Mouse (Mus musculus): Measurements from ENCODE around the gene Klhl22. TPM values are rescaled to one million over a fixed set of nuclear protein-coding genes. Genes with fewer than 3 reads are reported as not detected.
A peak's percentile ranks its signal among the peaks of the same experiment; 100 is the strongest.

The Klhl22 gene
- polyA plus RNA-seq, 1 experiment: 107 TPM

DNA sequence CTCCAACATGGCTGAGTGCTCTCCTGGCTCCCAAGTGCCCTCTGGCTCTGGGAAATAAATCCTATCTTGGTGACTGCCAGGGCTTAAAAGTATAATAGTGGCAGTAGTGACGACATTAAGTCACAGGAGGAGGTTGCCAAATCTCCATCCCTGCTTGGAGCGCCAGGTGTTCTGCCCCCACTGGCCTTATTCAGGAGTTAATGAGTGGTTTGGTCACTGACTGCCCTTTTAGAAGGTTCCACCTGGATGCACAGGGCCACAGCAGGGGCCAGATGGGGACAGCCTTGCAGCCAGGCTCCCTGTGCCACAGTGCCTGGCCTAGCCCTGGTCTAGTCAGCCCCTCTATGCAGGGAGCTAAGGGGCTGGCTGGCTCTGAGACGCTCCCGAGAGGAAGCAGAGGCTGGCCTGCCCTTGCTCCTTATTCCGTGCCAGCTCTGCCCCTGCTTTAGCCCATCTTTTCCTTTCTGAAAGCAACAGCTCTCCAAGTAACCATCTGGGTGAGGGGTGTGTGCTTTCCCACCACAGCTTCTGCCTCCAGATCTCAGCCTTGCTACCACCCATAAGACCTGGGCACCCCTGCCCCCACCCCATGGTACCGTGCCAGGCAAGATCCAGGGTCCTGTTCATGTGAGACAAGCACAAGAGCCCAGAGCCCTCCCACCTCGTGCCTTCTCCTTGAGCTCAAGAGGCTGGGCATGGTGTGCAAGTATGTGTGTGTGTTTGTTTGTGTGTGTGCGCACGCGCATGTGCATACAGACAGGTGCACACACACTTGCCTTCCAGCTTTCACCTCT, 71.2 kb downstream of the Klhl22 start:
- TF ChIP-seq REST (IDR thresholded peaks at IDR 0.05; ENCODE audit: insufficient read depth, insufficient read length): no peak
- TF ChIP-seq MAX (IDR thresholded peaks at IDR 0.05; ENCODE audit: low read depth): no peak
- TF ChIP-seq MYOD1 (IDR thresholded peaks at IDR 0.05; ENCODE audit: control insufficient read depth in 1 of 3, insufficient read length in 2 of 3, low read depth in 2 of 3): no peak
- TF ChIP-seq USF1 (IDR thresholded peaks at IDR 0.05; ENCODE audit: low read depth): no peak
- TF ChIP-seq CEBPB (IDR thresholded peaks at IDR 0.05; ENCODE audit: insufficient read depth, poor library complexity, severe bottlenecking): no peak
- TF ChIP-seq TCF12 (IDR thresholded peaks at IDR 0.05; ENCODE audit: insufficient read depth, poor library complexity, severe bottlenecking): no peak
- TF ChIP-seq POLR2AphosphoS2 (IDR thresholded peaks at IDR 0.05; ENCODE audit: insufficient read length, low read depth): no peak
- no peak for TF ChIP-seq MYOG (IDR thresholded peaks at IDR 0.05; ENCODE audit: control insufficient read depth in 1 of 3, insufficient read depth in 1 of 3, insufficient read length in 2 of 3, low read depth in 2 of 3)
- TF ChIP-seq POLR2A (IDR thresholded peaks at IDR 0.05; ENCODE audit: insufficient read length, low read depth): no peak
- TF ChIP-seq E2F4 (IDR thresholded peaks at IDR 0.05; ENCODE audit: insufficient read depth): no peak
- TF ChIP-seq SRF (IDR thresholded peaks at IDR 0.05; ENCODE audit: control insufficient read depth, insufficient read length, low read depth): no peak
- TF ChIP-seq TCF3 (IDR thresholded peaks at IDR 0.05; ENCODE audit: insufficient read length, low read depth): no peak
- peaks cover 66% of the 10 kb centered on the region for H3K27me3 ChIP-seq (ENCODE audit: control insufficient read depth, insufficient read depth, insufficient read length)

DNA sequence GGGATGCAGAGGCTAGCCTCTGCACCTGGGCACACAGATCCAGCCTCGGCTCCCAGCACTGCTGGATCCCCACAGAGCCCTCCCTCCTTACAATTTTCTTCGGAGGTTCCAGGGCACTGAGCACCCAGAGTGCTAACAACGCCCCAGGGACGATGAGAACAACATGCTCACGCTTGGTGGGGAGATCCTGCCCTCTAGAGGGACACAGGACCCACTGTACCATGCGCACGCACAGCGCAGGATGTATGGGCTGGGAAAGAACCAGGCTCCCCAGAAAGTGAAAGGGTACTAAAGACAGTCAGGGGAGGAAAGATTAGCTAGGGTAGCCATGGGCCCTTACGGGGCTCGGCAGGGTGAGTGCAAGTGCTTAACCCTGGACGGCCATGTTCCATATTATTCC, 72.4 kb downstream of the Klhl22 start:
- H3K27me3 ChIP-seq (ENCODE audit: control insufficient read depth, insufficient read depth, insufficient read length): peaks cover 68% of the 10 kb centered on the region
- H3K79me2 ChIP-seq (ENCODE audit: control insufficient read depth, insufficient read depth): no peaks in the 10 kb centered on the region
- TF ChIP-seq USF1 (IDR thresholded peaks at IDR 0.05; ENCODE audit: low read depth) (no peak), POLR2A (IDR thresholded peaks at IDR 0.05; ENCODE audit: insufficient read length, low read depth) (no peak), POLR2AphosphoS2 (IDR thresholded peaks at IDR 0.05; ENCODE audit: insufficient read length, low read depth) (no peak), TCF12 (IDR thresholded peaks at IDR 0.05; ENCODE audit: insufficient read depth, poor library complexity, severe bottlenecking) (no peak), REST (IDR thresholded peaks at IDR 0.05; ENCODE audit: insufficient read depth, insufficient read length) (no peak), SRF (IDR thresholded peaks at IDR 0.05; ENCODE audit: control insufficient read depth, insufficient read length, low read depth) (no peak), MYOG (IDR thresholded peaks at IDR 0.05; ENCODE audit: control insufficient read depth in 1 of 3, insufficient read depth in 1 of 3, insufficient read length in 2 of 3, low read depth in 2 of 3) (no peak), CEBPB (IDR thresholded peaks at IDR 0.05; ENCODE audit: insufficient read depth, poor library complexity, severe bottlenecking) (no peak), MYOD1 (IDR thresholded peaks at IDR 0.05; ENCODE audit: control insufficient read depth in 1 of 3, insufficient read length in 2 of 3, low read depth in 2 of 3) (no peak), TCF3 (IDR thresholded peaks at IDR 0.05; ENCODE audit: insufficient read length, low read depth) (no peak), E2F4 (IDR thresholded peaks at IDR 0.05; ENCODE audit: insufficient read depth) (no peak), MAX (IDR thresholded peaks at IDR 0.05; ENCODE audit: low read depth) (no peak)
- no peak overlapping the region for H3ac ChIP-seq (ENCODE audit: control insufficient read depth, insufficient read length)
- no peaks in the 10 kb centered on the region for H3K36me3 ChIP-seq (ENCODE audit: control insufficient read depth, insufficient read depth)
- no peak overlapping the region for H3K4me2 ChIP-seq (ENCODE audit: low read depth)
- H3K4me3 ChIP-seq: no peak overlapping the region

More for the DNA sequence above, 71.2 kb downstream of the Klhl22 start:
- Histone ChIP-seq H3ac (ENCODE audit: control insufficient read depth, insufficient read length) (no peak overlapping the region), H3K4me2 (ENCODE audit: low read depth) (no peak overlapping the region), H3K4me3 (no peak overlapping the region), H3K36me3 (ENCODE audit: control insufficient read depth, insufficient read depth) (no peaks in the 10 kb centered on the region), H3K79me2 (ENCODE audit: control insufficient read depth, insufficient read depth) (no peaks in the 10 kb centered on the region)

DNA sequence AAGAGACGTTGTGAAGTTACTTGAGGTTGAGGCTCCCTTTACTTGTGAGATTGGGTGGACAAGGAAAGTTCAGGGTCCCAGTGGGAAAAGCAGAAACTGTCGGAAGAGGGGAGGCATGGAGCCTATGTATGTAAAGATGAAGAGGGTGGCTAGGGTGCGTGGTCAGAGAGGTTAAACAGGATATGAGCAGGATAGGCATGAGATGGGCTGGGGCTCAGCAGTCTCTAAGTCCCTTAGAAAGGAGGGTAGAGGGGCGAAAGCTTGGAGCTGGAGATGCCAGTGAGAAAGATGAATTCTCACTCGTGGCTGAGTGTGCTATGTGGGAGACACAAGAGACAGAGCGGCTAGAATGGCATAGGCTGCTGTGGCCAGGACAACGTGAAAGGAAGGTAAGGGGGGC, 73.4 kb downstream of the Klhl22 start, which contains the start of gene B830017H08Rik:
Gene B830017H08Rik, plus strand, starts transcription at position 301 of the 400 bp plus-strand sequence.
- no peaks in the 10 kb centered on the region for H3K79me2 ChIP-seq (ENCODE audit: control insufficient read depth, insufficient read depth)
- peak within 1 kb of the TSS; percentile 44 for H3K4me2 ChIP-seq (ENCODE audit: low read depth)
- peaks cover 66% of the 10 kb centered on the region for H3K27me3 ChIP-seq (ENCODE audit: control insufficient read depth, insufficient read depth, insufficient read length)
- H3ac ChIP-seq (ENCODE audit: control insufficient read depth, insufficient read length): no peak within 1 kb of the TSS
- TF ChIP-seq POLR2A (IDR thresholded peaks at IDR 0.05; ENCODE audit: insufficient read length, low read depth): no peak
- H3K4me3 ChIP-seq: no peak within 1 kb of the TSS
- H3K36me3 ChIP-seq (ENCODE audit: control insufficient read depth, insufficient read depth): no peaks in the 10 kb centered on the region

DNA sequence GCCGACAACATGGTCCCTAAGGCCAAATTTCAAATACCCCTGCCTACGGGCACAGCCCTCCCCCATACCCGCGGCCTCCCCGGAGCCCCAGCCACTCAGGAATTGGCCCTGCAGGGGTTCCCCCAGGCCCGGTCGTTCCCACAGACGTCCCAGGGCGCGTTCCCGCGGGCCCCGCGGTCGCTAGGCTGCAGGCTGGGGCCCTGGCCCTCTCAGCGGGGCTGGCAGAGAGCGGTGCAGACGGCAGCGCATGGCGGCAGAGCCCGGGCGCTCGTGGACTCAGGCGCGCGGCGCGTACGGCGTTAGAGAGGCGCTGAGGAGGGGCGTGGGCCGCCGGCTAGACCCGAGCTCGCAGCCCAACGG, 73.9 kb downstream of the Klhl22 start:
- Histone ChIP-seq H3K36me3 (ENCODE audit: control insufficient read depth, insufficient read depth) (no peaks in the 10 kb centered on the region), H3K4me2 (ENCODE audit: low read depth) (peak overlapping the region; percentile 44), H3ac (ENCODE audit: control insufficient read depth, insufficient read length) (no peak overlapping the region), H3K4me3 (no peak overlapping the region), H3K79me2 (ENCODE audit: control insufficient read depth, insufficient read depth) (no peaks in the 10 kb centered on the region), H3K27me3 (ENCODE audit: control insufficient read depth, insufficient read depth, insufficient read length) (peaks cover 66% of the 10 kb centered on the region)
- TF ChIP-seq POLR2AphosphoS2 (IDR thresholded peaks at IDR 0.05; ENCODE audit: insufficient read length, low read depth) (no peak), MYOD1 (IDR thresholded peaks at IDR 0.05; ENCODE audit: control insufficient read depth in 1 of 3, insufficient read length in 2 of 3, low read depth in 2 of 3) (no peak), USF1 (IDR thresholded peaks at IDR 0.05; ENCODE audit: low read depth) (no peak), TCF3 (IDR thresholded peaks at IDR 0.05; ENCODE audit: insufficient read length, low read depth) (no peak), REST (IDR thresholded peaks at IDR 0.05; ENCODE audit: insufficient read depth, insufficient read length) (no peak), E2F4 (IDR thresholded peaks at IDR 0.05; ENCODE audit: insufficient read depth) (no peak), TCF12 (IDR thresholded peaks at IDR 0.05; ENCODE audit: insufficient read depth, poor library complexity, severe bottlenecking) (no peak), MYOG (IDR thresholded peaks at IDR 0.05; ENCODE audit: control insufficient read depth in 1 of 3, insufficient read depth in 1 of 3, insufficient read length in 2 of 3, low read depth in 2 of 3) (no peak), CEBPB (IDR thresholded peaks at IDR 0.05; ENCODE audit: insufficient read depth, poor library complexity, severe bottlenecking) (no peak), SRF (IDR thresholded peaks at IDR 0.05; ENCODE audit: control insufficient read depth, insufficient read length, low read depth) (no peak), POLR2A (IDR thresholded peaks at IDR 0.05; ENCODE audit: insufficient read length, low read depth) (no peak), MAX (IDR thresholded peaks at IDR 0.05; ENCODE audit: low read depth) (no peak)
